Mouse (Mus musculus): ENCODE results near the gene Depdc7. TPM values are rescaled to one million over a fixed set of nuclear protein-coding genes. Genes with fewer than 3 reads are reported as not detected.

The Depdc7 gene
- polyA plus RNA-seq, 1 experiment, result not detected

DNA sequence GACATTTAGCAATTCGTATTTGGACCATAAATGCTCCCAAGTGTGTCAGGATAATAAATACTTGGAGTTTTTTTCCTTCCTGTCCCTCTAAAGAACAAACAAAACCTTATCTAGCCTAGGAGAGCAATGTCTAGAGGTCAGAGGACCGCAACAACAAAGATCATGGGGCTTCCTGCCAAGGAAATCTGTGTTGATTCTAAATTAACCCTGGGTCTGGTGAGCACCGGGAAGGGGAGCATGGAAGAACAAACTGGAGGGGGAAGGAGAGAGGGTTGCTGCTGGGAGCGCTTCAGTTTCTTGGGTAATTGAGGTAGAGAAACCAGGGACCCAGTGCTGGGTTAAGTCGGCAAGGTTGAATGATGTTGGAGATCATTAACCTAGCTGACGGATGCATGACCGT is 482 bp upstream of the Depdc7 start:
- TF ChIP-seq POLR2A (IDR thresholded peaks at IDR 0.05; ENCODE audit: insufficient read depth, low read depth, low read length) (no peak), CTCF (IDR thresholded peaks at IDR 0.05; ENCODE audit: insufficient read depth, low read depth, low read length) (no peak)
- 45% methylated on average over 7 of the region's 7 CpGs for WGBS

GRCm38 (mm10) chr2:104741896-104742740 is 560 bp downstream of the Depdc7 start:
- Histone ChIP-seq H3K4me1 (ENCODE audit: control insufficient read depth, insufficient read depth, low read length) (peaks cover 8% of the 10 kb centered on the region), H3K27ac (ENCODE audit: insufficient read depth, low read depth, low read length) (no peak overlapping the region), H3K4me3 (ENCODE audit: insufficient read depth, low read depth, low read length) (peak overlapping the region; percentile 95)
- WGBS, result 7% methylated on average over 46 of the region's 46 CpGs
- TF ChIP-seq CTCF (IDR thresholded peaks at IDR 0.05; ENCODE audit: insufficient read depth, low read depth, low read length), result no peak
- no peak for TF ChIP-seq POLR2A (IDR thresholded peaks at IDR 0.05; ENCODE audit: insufficient read depth, low read depth, low read length)

More for the DNA sequence above, 482 bp upstream of the Depdc7 start:
- no peak overlapping the region for H3K27ac ChIP-seq (ENCODE audit: insufficient read depth, low read depth, low read length)
- peak overlapping the region; percentile 95; the same call in 1 of the 2 replicates for H3K4me3 ChIP-seq (ENCODE audit: insufficient read depth, low read depth, low read length)
- H3K4me1 ChIP-seq (ENCODE audit: control insufficient read depth, insufficient read depth, low read length), result peaks cover 8% of the 10 kb centered on the region

DNA sequence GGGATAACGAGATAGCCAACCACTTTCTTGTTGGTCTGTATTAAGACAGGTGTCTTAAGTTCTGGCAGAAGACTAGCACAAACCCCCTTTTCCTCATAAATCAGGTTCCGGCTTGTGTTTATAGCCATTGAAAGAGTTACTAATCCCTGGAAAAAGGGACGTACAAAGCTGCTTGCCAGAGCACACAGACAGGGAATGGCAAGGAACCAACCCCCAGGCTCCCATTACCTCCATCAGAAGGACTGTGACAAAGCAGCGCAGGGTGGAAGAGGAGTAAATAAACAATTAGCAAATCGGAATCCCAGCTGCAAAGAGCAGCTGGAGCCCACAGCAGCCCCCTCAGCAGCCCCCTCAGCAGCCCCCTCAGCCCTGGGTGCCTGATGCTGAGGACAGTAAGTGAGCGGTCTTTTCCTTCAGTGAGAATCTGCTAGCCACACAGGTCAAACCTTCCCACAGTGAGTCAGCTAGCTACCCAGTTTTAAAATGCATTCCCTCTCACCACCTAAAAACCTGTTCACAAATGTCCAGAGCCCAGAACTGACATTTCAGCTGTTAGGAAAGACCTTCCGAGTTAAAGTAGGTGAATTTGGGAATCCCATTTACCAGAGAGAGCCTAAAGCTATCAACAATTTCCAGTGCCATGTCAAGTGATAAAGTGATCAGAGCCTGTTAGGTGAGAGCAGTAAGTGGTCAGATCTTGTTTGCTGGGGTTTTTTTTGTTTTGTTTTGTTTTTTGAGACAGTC is 1.5 kb downstream of the Depdc7 start:
- 43% methylated on average over 7 of the region's 7 CpGs for WGBS
- TF ChIP-seq POLR2A (IDR thresholded peaks at IDR 0.05; ENCODE audit: insufficient read depth, low read depth, low read length), result no peak
- TF ChIP-seq CTCF (IDR thresholded peaks at IDR 0.05; ENCODE audit: insufficient read depth, low read depth, low read length), result no peak
- no peak overlapping the region for H3K4me3 ChIP-seq (ENCODE audit: insufficient read depth, low read depth, low read length)
- H3K4me1 ChIP-seq (ENCODE audit: control insufficient read depth, insufficient read depth, low read length), result peaks cover 8% of the 10 kb centered on the region
- H3K27ac ChIP-seq (ENCODE audit: insufficient read depth, low read depth, low read length), result no peak overlapping the region

DNA sequence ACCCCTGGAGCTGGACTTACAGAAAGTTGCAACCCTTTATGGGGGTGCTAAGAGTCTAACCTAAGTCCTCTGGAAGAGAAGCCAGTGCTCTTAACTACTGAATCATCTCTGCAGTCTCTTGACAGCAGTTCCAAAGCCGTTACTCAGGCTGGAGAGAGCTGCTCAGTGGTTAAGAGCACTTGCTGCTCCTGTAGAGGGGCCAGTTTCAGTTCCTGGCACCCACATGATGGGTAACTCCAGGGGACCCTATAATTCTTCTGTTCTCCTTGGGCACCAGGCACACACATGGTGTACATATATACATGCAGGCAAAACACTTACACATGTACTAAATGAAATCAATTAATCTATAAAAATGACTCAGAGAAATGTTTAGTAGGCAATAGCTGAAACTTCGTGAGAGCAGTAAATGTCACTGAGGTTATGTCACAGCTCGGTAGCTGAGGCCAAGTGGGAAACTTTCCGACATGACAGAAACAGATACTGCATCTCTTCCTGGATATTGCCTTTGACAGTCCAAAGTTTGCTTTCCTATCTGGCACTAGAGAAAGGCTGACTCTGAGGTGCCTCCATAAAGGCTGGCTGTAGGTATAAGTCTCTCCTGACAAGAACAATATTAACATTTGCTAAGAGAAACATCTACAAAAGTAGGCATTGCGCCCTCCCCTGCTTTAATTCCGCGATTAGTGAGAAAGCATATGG is 2.3 kb downstream of the Depdc7 start:
- no peak for TF ChIP-seq CTCF (IDR thresholded peaks at IDR 0.05; ENCODE audit: insufficient read depth, low read depth, low read length)
- no peak for TF ChIP-seq POLR2A (IDR thresholded peaks at IDR 0.05; ENCODE audit: insufficient read depth, low read depth, low read length)
- Histone ChIP-seq H3K4me1 (ENCODE audit: control insufficient read depth, insufficient read depth, low read length) (peaks cover 8% of the 10 kb centered on the region), H3K4me3 (ENCODE audit: insufficient read depth, low read depth, low read length) (no peak overlapping the region), H3K27ac (ENCODE audit: insufficient read depth, low read depth, low read length) (no peak overlapping the region)
- 73% methylated on average over 7 of the region's 7 CpGs for WGBS

DNA sequence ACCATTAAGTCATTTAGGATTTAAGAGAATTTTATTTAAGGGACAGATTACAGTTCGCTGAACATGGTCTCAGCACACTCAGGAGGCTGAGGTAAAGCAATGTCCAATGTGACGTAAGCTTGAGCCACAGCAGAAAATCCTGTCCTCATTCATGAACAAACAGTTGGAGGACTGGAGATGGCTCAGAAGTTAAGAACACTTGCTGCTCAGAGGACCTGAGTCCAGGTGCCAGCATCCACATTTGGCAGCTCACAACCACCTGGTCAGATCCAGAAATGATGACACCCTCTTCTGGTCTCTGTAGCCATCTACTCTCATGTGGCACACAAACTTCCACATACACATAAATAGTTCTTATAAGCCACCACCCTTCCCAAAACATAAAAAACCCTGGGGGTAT is 3.0 kb downstream of the Depdc7 start:
- Histone ChIP-seq H3K4me3 (ENCODE audit: insufficient read depth, low read depth, low read length) (no peak overlapping the region), H3K4me1 (ENCODE audit: control insufficient read depth, insufficient read depth, low read length) (peaks cover 8% of the 10 kb centered on the region), H3K27ac (ENCODE audit: insufficient read depth, low read depth, low read length) (no peak overlapping the region)
- no peak for TF ChIP-seq CTCF (IDR thresholded peaks at IDR 0.05; ENCODE audit: insufficient read depth, low read depth, low read length)
- TF ChIP-seq POLR2A (IDR thresholded peaks at IDR 0.05; ENCODE audit: insufficient read depth, low read depth, low read length), result no peak
- 97% methylated on average over 2 of the region's 2 CpGs for WGBS

- WGBS, result 68% methylated on average over 7 of the region's 7 CpGs
Measured at GRCm38 (mm10) chr2:104736241-104736640, 6.4 kb downstream of the Depdc7 start.

DNA sequence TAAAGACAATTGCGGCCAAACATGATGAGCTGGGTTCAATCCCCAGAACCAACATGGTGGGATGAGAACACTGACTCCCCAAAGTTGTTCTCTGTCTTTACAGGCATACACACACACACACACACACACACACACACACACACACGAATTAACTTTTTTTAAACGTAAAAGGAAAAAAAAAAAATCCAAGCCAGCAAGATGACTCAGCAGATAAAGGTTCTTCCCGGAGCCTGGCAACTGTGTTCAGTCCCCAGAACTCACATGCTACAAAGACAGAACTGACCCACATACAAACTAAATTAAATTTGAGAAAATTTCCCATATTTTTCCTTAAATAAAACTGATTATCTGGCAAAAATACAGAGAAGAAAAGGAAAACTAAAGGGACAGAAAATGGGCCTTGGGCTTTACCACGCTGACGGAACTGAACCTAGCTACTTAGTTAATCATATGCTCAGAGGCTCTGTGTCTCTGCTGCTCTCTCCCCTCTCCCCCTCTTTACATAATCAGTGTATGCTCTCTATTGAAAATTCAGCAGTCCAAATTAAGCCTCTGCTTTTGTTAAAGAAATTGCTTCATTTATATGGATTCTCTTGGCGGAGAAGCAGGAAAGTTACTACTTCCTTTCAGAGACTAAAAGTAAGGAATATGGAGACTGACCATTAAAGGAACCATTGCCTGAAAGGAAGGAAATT is 10.0 kb downstream of the Depdc7 start:
- 44% methylated on average over 7 of the region's 7 CpGs for WGBS
- Histone ChIP-seq H3K4me3 (ENCODE audit: insufficient read depth, low read depth, low read length) (no peak overlapping the region), H3K27ac (ENCODE audit: insufficient read depth, low read depth, low read length) (no peak overlapping the region), H3K4me1 (ENCODE audit: control insufficient read depth, insufficient read depth, low read length) (no peaks in the 10 kb centered on the region)
- TF ChIP-seq CTCF (IDR thresholded peaks at IDR 0.05; ENCODE audit: insufficient read depth, low read depth, low read length), result no peak
- TF ChIP-seq POLR2A (IDR thresholded peaks at IDR 0.05; ENCODE audit: insufficient read depth, low read depth, low read length), result no peak

More at GRCm38 (mm10) chr2:104736241-104736640, 6.4 kb downstream of the Depdc7 start:
- H3K4me3 ChIP-seq (ENCODE audit: insufficient read depth, low read depth, low read length), result no peak overlapping the region
- no peak overlapping the region for H3K27ac ChIP-seq (ENCODE audit: insufficient read depth, low read depth, low read length)
- TF ChIP-seq CTCF (IDR thresholded peaks at IDR 0.05; ENCODE audit: insufficient read depth, low read depth, low read length) (no peak), POLR2A (IDR thresholded peaks at IDR 0.05; ENCODE audit: insufficient read depth, low read depth, low read length) (no peak)
- peaks cover 3% of the 10 kb centered on the region; the same call in 1 of the 2 replicates for H3K4me1 ChIP-seq (ENCODE audit: control insufficient read depth, insufficient read depth, low read length)

- Histone ChIP-seq H3K4me3 (ENCODE audit: insufficient read depth, low read depth, low read length) (no peak overlapping the region), H3K27ac (ENCODE audit: insufficient read depth, low read depth, low read length) (no peak overlapping the region), H3K4me1 (ENCODE audit: control insufficient read depth, insufficient read depth, low read length) (no peaks in the 10 kb centered on the region)
- 90% methylated on average over 9 of the region's 9 CpGs for WGBS
- TF ChIP-seq CTCF (IDR thresholded peaks at IDR 0.05; ENCODE audit: insufficient read depth, low read depth, low read length) (no peak), POLR2A (IDR thresholded peaks at IDR 0.05; ENCODE audit: insufficient read depth, low read depth, low read length) (no peak)
Measured at GRCm38 (mm10) chr2:104732033-104732444, 10.6 kb downstream of the Depdc7 start.

Measured in olfactory bulb, adult 2 months (tissue).